Mouse (Mus musculus): Measurements from ENCODE around the gene Pou2f1. TPM values are rescaled to one million over a fixed set of nuclear protein-coding genes. Genes with fewer than 3 reads are reported as not detected.

The Pou2f1 gene
- polyA plus RNA-seq (2015; fragmentation: Nextera tagmentation; extraction: Ambion mirVana), result 9.4 and 10.2 TPM in 2 replicates

GRCm38 (mm10) chr1:166002520-166003155, at the start of gene Pou2f1:
Gene Pou2f1 (minus strand): TSS chr1:166002678.
- peaks cover 9% of the 10 kb centered on the region for H3K4me1 ChIP-seq (ENCODE audit: control insufficient read depth, insufficient read depth, low read length)
- WGBS, result under 1% methylated on average over 61 of the region's 61 CpGs
- H3K9me3 ChIP-seq (replicated peaks; ENCODE audit: control insufficient read depth, low read length), result no peaks in the 10 kb centered on the region
- H3K27ac ChIP-seq (ENCODE audit: low read length), result peak within 1 kb of the TSS; percentile 88
- peak within 1 kb of the TSS; percentile 96 for H3K9ac ChIP-seq (ENCODE audit: low read length)
- no peaks in the 10 kb centered on the region for H3K36me3 ChIP-seq (ENCODE audit: control insufficient read depth, insufficient read depth, low read length)
- no peaks in the 10 kb centered on the region for H3K27me3 ChIP-seq (ENCODE audit: control insufficient read depth, insufficient read depth, low read length)
- peak; percentile 94 for ATAC-seq (ENCODE audit: insufficient read depth, low FRiP score)
- peak within 1 kb of the TSS; percentile 97 for H3K4me3 ChIP-seq (replicated peaks; ENCODE audit: low read length)
- H3K4me2 ChIP-seq (ENCODE audit: low read depth, low read length), result peak within 1 kb of the TSS; percentile 97

- no peak overlapping the region for H3K27ac ChIP-seq (ENCODE audit: low read length)
- peak overlapping the region; percentile 47 for H3K4me3 ChIP-seq (replicated peaks; ENCODE audit: low read length)
- H3K4me1 ChIP-seq (ENCODE audit: control insufficient read depth, insufficient read depth, low read length), result peaks cover 17% of the 10 kb centered on the region; the same call in 1 of the 2 replicates
- H3K36me3 ChIP-seq (ENCODE audit: control insufficient read depth, insufficient read depth, low read length), result no peaks in the 10 kb centered on the region
- H3K9me3 ChIP-seq (replicated peaks; ENCODE audit: control insufficient read depth, low read length), result no peaks in the 10 kb centered on the region
- WGBS, result 14% methylated on average over 11 of the region's 11 CpGs
- H3K4me2 ChIP-seq (ENCODE audit: low read depth, low read length), result peak overlapping the region; percentile 84
- ATAC-seq (ENCODE audit: insufficient read depth, low FRiP score), result peak; percentile 34; the same call in 1 of the 2 replicates
- 0 out of 2 replicates have a peak, but pooled peaks cover 3% of the 10 kb centered on the region for H3K27me3 ChIP-seq (ENCODE audit: control insufficient read depth, insufficient read depth, low read length)
- peak overlapping the region; percentile 61 for H3K9ac ChIP-seq (ENCODE audit: low read length)
Measured at GRCm38 (mm10) chr1:166049046-166049827, 46.8 kb upstream of the Pou2f1 start.

- Histone ChIP-seq H3K4me2 (ENCODE audit: low read depth, low read length) (peak overlapping the region; percentile 84), H3K27me3 (ENCODE audit: control insufficient read depth, insufficient read depth, low read length) (0 out of 2 replicates have a peak, but pooled peaks cover 3% of the 10 kb centered on the region), H3K36me3 (ENCODE audit: control insufficient read depth, insufficient read depth, low read length) (no peaks in the 10 kb centered on the region), H3K27ac (ENCODE audit: low read length) (no peak overlapping the region), H3K9ac (ENCODE audit: low read length) (peak overlapping the region; percentile 61), H3K4me3 (replicated peaks; ENCODE audit: low read length) (peak overlapping the region; percentile 47), H3K9me3 (replicated peaks; ENCODE audit: control insufficient read depth, low read length) (no peaks in the 10 kb centered on the region), H3K4me1 (ENCODE audit: control insufficient read depth, insufficient read depth, low read length) (peaks cover 17% of the 10 kb centered on the region; the same call in 1 of the 2 replicates)
- no peak for ATAC-seq (ENCODE audit: insufficient read depth, low FRiP score)
- WGBS, result 2% methylated on average over 23 of the region's 23 CpGs
Measured at GRCm38 (mm10) chr1:166048230-166048911, 45.9 kb upstream of the Pou2f1 start.

- WGBS, result 8% methylated on average over 25 of the region's 25 CpGs
- peaks cover 17% of the 10 kb centered on the region; the same call in 1 of the 2 replicates for H3K4me1 ChIP-seq (ENCODE audit: control insufficient read depth, insufficient read depth, low read length)
- no peak overlapping the region for H3K27ac ChIP-seq (ENCODE audit: low read length)
- 0 out of 2 replicates have a peak, but pooled peaks cover 3% of the 10 kb centered on the region for H3K27me3 ChIP-seq (ENCODE audit: control insufficient read depth, insufficient read depth, low read length)
- H3K4me3 ChIP-seq (replicated peaks; ENCODE audit: low read length), result peak overlapping the region; percentile 47
- peak overlapping the region; percentile 61 for H3K9ac ChIP-seq (ENCODE audit: low read length)
- H3K9me3 ChIP-seq (replicated peaks; ENCODE audit: control insufficient read depth, low read length), result no peaks in the 10 kb centered on the region
- H3K4me2 ChIP-seq (ENCODE audit: low read depth, low read length), result peak overlapping the region; percentile 84
- ATAC-seq (ENCODE audit: insufficient read depth, low FRiP score), result no peak
- H3K36me3 ChIP-seq (ENCODE audit: control insufficient read depth, insufficient read depth, low read length), result no peaks in the 10 kb centered on the region
Measured at GRCm38 (mm10) chr1:166047505-166048170, 45.2 kb upstream of the Pou2f1 start.

GRCm38 (mm10) chr1:166045894-166046197, 43.4 kb upstream of the Pou2f1 start:
- no peak for ATAC-seq (ENCODE audit: insufficient read depth, low FRiP score)
- peaks cover 17% of the 10 kb centered on the region; the same call in 1 of the 2 replicates for H3K4me1 ChIP-seq (ENCODE audit: control insufficient read depth, insufficient read depth, low read length)
- 0 out of 2 replicates have a peak, but pooled peaks cover 3% of the 10 kb centered on the region for H3K27me3 ChIP-seq (ENCODE audit: control insufficient read depth, insufficient read depth, low read length)
- H3K9me3 ChIP-seq (replicated peaks; ENCODE audit: control insufficient read depth, low read length), result no peaks in the 10 kb centered on the region
- no peak overlapping the region for H3K4me2 ChIP-seq (ENCODE audit: low read depth, low read length)
- H3K36me3 ChIP-seq (ENCODE audit: control insufficient read depth, insufficient read depth, low read length), result no peaks in the 10 kb centered on the region
- no peak overlapping the region for H3K4me3 ChIP-seq (replicated peaks; ENCODE audit: low read length)
- no peak overlapping the region for H3K9ac ChIP-seq (ENCODE audit: low read length)
- H3K27ac ChIP-seq (ENCODE audit: low read length), result peak overlapping the region; percentile 54; the same call in 1 of the 2 replicates
- WGBS, result 39% methylated on average over 4 of the region's 4 CpGs

GRCm38 (mm10) chr1:166045060-166045893, 42.8 kb upstream of the Pou2f1 start:
- H3K9me3 ChIP-seq (replicated peaks; ENCODE audit: control insufficient read depth, low read length), result no peaks in the 10 kb centered on the region
- H3K36me3 ChIP-seq (ENCODE audit: control insufficient read depth, insufficient read depth, low read length), result no peaks in the 10 kb centered on the region
- ATAC-seq (ENCODE audit: insufficient read depth, low FRiP score), result peak; percentile 56; the same call in 1 of the 2 replicates
- peaks cover 17% of the 10 kb centered on the region; the same call in 1 of the 2 replicates for H3K4me1 ChIP-seq (ENCODE audit: control insufficient read depth, insufficient read depth, low read length)
- WGBS, result 44% methylated on average over 14 of the region's 14 CpGs
- H3K4me2 ChIP-seq (ENCODE audit: low read depth, low read length), result peak overlapping the region; percentile 23; the same call in 1 of the 2 replicates
- peak overlapping the region; percentile 54 for H3K27ac ChIP-seq (ENCODE audit: low read length)
- peak overlapping the region; percentile 47; the same call in 1 of the 2 replicates for H3K9ac ChIP-seq (ENCODE audit: low read length)
- no peak overlapping the region for H3K4me3 ChIP-seq (replicated peaks; ENCODE audit: low read length)
- H3K27me3 ChIP-seq (ENCODE audit: control insufficient read depth, insufficient read depth, low read length), result 0 out of 2 replicates have a peak, but pooled peaks cover 3% of the 10 kb centered on the region

- no peak overlapping the region for H3K27ac ChIP-seq (ENCODE audit: low read length)
- H3K4me3 ChIP-seq (replicated peaks; ENCODE audit: low read length), result no peak overlapping the region
- no peak overlapping the region for H3K4me2 ChIP-seq (ENCODE audit: low read depth, low read length)
- 62% methylated on average over 21 of the region's 21 CpGs for whole genome bisulfite sequencing
- H3K9ac ChIP-seq (ENCODE audit: low read length), result no peak overlapping the region
- no peaks in the 10 kb centered on the region for H3K36me3 ChIP-seq (ENCODE audit: control insufficient read depth, insufficient read depth, low read length)
- 0 out of 2 replicates have a peak, but pooled peaks cover 3% of the 10 kb centered on the region for H3K27me3 ChIP-seq (ENCODE audit: control insufficient read depth, insufficient read depth, low read length)
- H3K4me1 ChIP-seq (ENCODE audit: control insufficient read depth, insufficient read depth, low read length), result peaks cover 13% of the 10 kb centered on the region; the same call in 1 of the 2 replicates
- peak; percentile 32; the same call in 1 of the 2 replicates for ATAC-seq (ENCODE audit: insufficient read depth, low FRiP score)
- no peaks in the 10 kb centered on the region for H3K9me3 ChIP-seq (replicated peaks; ENCODE audit: control insufficient read depth, low read length)
Measured at GRCm38 (mm10) chr1:166043451-166044149, 41.1 kb upstream of the Pou2f1 start.

All from stomach, embryonic 16.5 days (tissue).